Mouse (Mus musculus) adrenal gland, postnatal 4 days (tissue): ENCODE data around the gene Pstpip1. TPM values are rescaled to one million over a fixed set of nuclear protein-coding genes. Genes with fewer than 3 reads are reported as not detected.

ENCODE experiments used
- DNase-seq, 2 experiments: peaks; one replicate each; pipeline ENCODE4 v3.0.0; 2021 to 2022; ENCODE audit warnings: low spot score in 2 of 2, mixed read lengths in 2 of 2
- total RNA-seq, 2 experiments: library from RNA; stranded (reverse); gene quantifications; 2 replicates each; pipeline ENCODE4 v1.2.3; 2021

The Pstpip1 gene
- total RNA-seq, 2 experiments from 2014 or later, result 2.3 to 2.6 TPM

DNA sequence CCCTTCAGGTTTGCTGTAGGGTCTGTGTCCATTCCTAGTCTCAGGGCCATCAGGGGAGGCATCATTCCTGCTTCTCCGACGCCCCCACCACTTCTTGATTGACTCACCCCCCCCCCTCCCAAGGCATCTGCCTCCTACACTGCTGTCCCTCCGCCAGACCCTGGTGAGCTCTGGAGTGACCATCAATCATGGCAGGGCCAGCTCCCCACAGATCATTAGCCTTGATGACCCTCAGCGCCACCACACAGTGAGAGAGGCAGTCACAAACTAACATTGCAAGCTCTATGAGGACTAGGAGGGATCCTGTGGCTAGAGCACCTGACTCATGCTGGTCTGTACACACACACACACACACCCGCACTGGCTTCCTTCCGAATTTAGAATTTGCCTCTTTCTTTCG, 15.2 kb downstream of the Pstpip1 start:
- no peak for DNase-seq

DNA sequence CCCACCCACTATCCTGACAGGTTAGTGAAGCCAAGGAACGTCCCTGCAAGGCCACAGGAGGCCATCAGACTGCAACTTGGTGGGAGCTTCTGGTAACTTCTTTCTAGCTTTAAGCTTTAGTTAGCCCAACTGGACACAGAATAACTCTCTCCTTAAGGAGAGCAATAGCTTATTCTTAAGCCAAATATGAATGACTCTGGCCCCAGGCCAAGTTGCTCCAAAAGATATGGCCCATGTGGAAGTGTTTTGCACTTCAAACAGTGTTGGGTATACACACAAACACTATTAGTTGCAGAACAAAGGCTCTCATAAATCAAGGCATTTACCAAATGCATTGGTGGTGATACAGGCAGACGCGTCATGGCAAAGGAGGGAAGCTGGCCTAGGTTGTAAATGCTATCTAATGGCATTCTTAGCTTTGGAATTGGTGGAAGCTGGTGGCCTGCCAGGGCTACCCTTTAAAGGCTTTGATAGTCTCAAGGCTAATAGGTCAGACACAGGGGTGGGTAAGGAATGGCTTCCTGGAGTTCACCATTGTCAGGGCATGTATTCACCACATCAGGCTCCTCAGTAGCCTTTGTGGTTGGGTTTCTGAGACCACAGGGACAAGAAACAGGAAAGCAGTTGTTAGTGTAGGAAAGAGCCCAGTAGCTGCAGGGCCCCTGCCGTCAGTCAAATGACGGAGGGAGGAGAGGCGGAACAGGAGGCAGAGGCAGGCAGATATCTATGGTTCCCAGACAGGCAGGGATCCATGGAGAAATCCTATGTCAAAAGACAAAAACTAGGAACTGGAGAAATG, 16.7 kb downstream of the Pstpip1 start:
- no peak for DNase-seq

GRCm38 (mm10) chr9:56107527-56107926, 17.8 kb downstream of the Pstpip1 start:
- DNase-seq, result no peak

GRCm38 (mm10) chr9:56108174-56108573, 18.4 kb downstream of the Pstpip1 start:
- no peak for DNase-seq

- DNase-seq, result no peak
These were observed 28.3 kb downstream of the Pstpip1 start for GRCm38 (mm10) chr9:56118091-56118490.

GRCm38 (mm10) chr9:56118582-56118981, 28.8 kb downstream of the Pstpip1 start:
- peak in 1 of 2 experiments; percentile 36 for DNase-seq

GRCm38 (mm10) chr9:56119651-56120050, 29.9 kb downstream of the Pstpip1 start:
- no peak for DNase-seq

- no peak for DNase-seq
These were observed 31.3 kb downstream of the Pstpip1 start for GRCm38 (mm10) chr9:56121097-56121496.

- no peak for DNase-seq
These were observed 33.2 kb downstream of the Pstpip1 start for GRCm38 (mm10) chr9:56122973-56123372.

DNA sequence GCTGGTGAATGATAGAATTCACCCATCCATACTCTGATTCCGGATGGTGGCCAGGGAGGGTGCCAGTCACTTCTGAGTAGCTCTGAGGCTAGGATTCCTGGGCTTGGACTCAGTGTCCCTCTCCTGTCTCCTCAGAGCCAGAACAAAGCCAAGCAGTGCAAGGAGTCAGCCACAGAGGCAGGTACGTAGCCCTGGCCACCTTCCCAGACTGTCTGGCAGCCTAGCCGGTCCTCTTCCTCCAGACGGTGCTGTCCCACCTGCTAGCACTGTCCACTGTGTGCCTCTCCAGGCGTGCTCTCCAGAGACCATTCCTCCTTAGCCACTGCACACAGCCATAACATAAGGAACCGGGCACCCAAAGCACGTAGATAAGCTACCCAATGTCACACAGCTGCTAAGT, 33.9 kb downstream of the Pstpip1 start:
- DNase-seq, result no peak

DNA sequence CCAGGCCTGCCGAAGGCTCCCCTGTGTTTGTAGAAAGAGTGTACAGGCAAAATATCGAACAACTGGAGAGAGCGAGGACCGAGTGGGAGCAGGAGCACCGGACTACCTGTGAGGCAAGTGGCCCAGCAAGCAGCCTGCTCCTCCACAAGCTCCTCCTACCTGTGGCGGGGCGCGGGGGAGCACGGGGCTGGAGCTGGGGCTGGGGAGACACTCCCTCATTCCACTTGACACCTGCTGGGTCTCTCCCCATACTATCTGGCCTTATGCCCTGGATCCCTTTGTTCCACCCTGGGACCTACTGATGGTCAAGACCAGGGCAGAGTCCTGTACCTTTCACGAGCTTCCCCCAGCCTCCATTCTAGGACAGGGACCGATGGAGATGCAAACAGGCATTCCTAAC, 34.8 kb downstream of the Pstpip1 start:
- DNase-seq, result no peak

GRCm38 (mm10) chr9:56126453-56127173, 36.9 kb downstream of the Pstpip1 start:
- no peak for DNase-seq

DNA sequence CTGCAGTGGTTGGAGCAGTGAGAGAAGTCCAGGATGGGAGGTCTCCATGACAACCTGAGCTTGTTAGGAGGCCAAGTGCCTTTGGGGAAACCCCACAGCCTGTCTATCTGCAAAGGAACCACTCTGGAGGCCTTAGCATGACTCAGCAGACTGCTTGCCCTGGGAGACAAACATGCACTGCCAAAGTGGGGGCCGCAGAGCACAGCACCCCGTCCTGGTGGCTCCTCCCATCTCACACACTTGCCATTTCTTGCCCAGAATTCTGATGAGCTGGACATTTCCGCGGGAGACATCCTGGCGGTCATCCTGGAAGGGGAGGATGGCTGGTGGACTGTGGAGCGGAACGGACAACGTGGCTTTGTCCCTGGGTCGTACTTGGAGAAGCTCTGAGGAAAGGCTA, 38.6 kb downstream of the Pstpip1 start:
- DNase-seq, result no peak

- no peak for DNase-seq
These were observed 40.2 kb downstream of the Pstpip1 start for GRCm38 (mm10) chr9:56129951-56130350.

DNA sequence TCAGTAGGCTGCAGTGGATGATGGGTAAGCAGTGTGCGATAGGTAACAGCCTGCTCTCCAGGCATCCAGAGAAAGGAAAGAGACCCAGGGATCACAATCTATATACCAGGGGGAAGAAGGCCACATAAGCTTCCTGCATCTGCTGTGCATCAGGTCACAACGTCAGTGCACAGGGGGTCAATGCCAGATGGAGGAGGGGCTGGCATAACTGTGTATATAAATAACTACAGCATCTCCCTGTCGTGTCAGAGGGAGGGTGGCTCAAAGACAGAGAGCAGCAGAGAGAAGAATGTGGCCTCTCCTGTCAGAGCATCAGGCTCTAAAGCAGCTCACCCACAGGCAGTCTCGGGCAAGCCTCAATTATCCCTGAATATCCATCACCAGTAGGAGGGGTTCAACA, 40.8 kb downstream of the Pstpip1 start:
- no peak for DNase-seq

DNA sequence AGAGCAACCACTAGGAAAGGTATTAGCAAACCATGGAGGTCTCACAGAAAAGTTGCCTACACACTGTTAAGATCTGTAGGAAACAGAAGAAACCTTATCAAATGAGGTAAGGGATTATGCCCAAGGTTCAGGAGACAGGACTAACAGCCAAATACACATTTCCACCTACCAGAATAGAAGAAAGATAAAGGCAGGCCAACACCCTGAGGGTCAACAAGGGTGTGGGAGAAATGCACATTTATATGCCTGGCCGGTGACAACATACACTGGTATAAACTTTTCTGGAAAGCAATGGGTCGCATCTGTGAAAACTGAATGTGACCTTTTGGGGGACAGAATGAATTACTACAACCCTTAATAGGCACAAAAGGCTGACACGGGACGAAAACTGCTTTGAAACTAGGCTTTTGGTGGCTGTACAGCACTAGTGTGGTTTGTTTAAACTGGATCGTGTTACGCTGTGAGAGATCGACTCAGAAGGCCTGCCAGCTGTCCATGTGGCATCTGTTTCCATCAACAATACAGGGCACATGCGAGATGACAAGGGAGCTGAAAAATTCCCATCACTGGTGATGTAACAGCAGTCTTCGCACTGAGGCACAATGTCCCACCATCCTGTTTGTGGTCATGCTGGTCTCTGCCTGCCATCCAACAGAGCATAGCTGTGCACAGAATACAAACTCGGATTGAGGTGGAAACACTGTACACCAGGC, 42.2 kb downstream of the Pstpip1 start:
- DNase-seq, result no peak

GRCm38 (mm10) chr9:56133970-56134369, 44.2 kb downstream of the Pstpip1 start:
- no peak for DNase-seq

DNA sequence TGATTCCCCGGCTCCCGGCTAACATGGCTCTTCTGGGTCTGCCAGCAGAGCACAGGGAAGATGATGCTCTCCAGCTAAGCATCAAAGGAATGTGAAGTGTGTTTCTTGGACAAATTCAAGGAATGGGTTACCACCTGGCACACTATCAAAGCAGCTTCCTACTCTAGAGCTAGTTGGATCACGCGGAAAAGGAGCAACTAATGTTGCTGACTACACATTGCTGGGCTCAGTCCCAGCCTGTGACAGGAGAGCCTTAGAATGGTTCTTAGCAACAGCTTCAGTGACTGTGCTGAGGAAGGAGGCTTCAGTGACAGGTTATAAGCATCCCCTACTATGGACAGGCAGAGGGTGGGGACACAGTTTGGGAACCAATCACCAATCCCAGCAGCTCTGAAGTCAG, 44.9 kb downstream of the Pstpip1 start:
- no peak for DNase-seq

GRCm38 (mm10) chr9:56135590-56136197, 45.9 kb downstream of the Pstpip1 start:
- no peak for DNase-seq

DNA sequence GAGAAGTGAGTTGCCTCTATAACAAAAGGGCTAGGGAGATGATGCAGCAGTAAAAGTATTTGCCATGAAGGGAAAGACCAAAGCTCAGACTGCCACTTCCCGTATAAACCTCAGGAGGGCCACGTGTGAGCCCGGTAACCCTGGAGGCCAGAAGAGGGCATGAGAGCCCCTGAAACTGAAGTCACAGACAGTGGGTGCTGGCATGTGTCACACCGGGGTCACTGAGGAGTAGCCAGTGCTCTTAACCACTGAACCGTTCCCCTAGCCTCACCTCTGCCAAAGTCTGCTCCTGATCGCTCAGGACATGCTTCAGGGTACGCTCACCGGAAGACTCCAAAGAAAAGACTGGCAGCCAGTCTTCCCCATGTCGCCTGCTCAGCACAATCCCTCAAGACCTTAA, 52.0 kb downstream of the Pstpip1 start:
- DNase-seq, result no peak

- no peak for DNase-seq
These were observed 54.7 kb downstream of the Pstpip1 start for GRCm38 (mm10) chr9:56144366-56145003.
